Mouse (Mus musculus): ENCODE measurements around the gene Plekhh1. TPM values are rescaled to one million over a fixed set of nuclear protein-coding genes. Genes with fewer than 3 reads are reported as not detected.

Plekhh1 gene
- polyA plus RNA-seq, 1 experiment from 2014 or later: 2.7 TPM

- Histone ChIP-seq H3K36me3 (ENCODE audit: control insufficient read depth, insufficient read depth, low read length) (no peaks in the 10 kb centered on the region), H3K27ac (ENCODE audit: low read depth, low read length) (no peak overlapping the region), H3K9ac (ENCODE audit: low read depth, low read length) (no peak overlapping the region), H3K4me2 (no peak overlapping the region), H3K9me3 (replicated peaks; ENCODE audit: control insufficient read depth, low read length) (no peaks in the 10 kb centered on the region), H3K4me1 (ENCODE audit: control insufficient read depth, insufficient read depth, low read length) (no peaks in the 10 kb centered on the region), H3K27me3 (ENCODE audit: control insufficient read depth, insufficient read depth, low read length) (no peaks in the 10 kb centered on the region), H3K4me3 (ENCODE audit: low read depth, low read length) (no peak overlapping the region)
- ATAC-seq (replicated peaks; ENCODE audit: insufficient number of reproducible peaks, low FRiP score, low TSS enrichment): no peak
Observed at GRCm38 (mm10) chr12:79041436-79041835, 12.5 kb downstream of the Plekhh1 start.

- no peaks in the 10 kb centered on the region for H3K36me3 ChIP-seq (ENCODE audit: control insufficient read depth, insufficient read depth, low read length)
- no peak for ATAC-seq (replicated peaks; ENCODE audit: insufficient number of reproducible peaks, low FRiP score, low TSS enrichment)
- no peak overlapping the region for H3K9ac ChIP-seq (ENCODE audit: low read depth, low read length)
- H3K27ac ChIP-seq (ENCODE audit: low read depth, low read length): no peak overlapping the region
- 49% methylated on average over 8 of the region's 8 CpGs for WGBS (ENCODE audit: insufficient replicate concordance)
- no peaks in the 10 kb centered on the region for H3K27me3 ChIP-seq (ENCODE audit: control insufficient read depth, insufficient read depth, low read length)
- no peak overlapping the region for H3K4me2 ChIP-seq
- H3K4me3 ChIP-seq (ENCODE audit: low read depth, low read length): no peak overlapping the region
- H3K9me3 ChIP-seq (replicated peaks; ENCODE audit: control insufficient read depth, low read length): no peaks in the 10 kb centered on the region
- H3K4me1 ChIP-seq (ENCODE audit: control insufficient read depth, insufficient read depth, low read length): no peaks in the 10 kb centered on the region
Observed at GRCm38 (mm10) chr12:79044668-79045067, 15.7 kb downstream of the Plekhh1 start.

GRCm38 (mm10) chr12:79046171-79046570, 17.2 kb downstream of the Plekhh1 start:
- no peaks in the 10 kb centered on the region for H3K9me3 ChIP-seq (replicated peaks; ENCODE audit: control insufficient read depth, low read length)
- no peak overlapping the region for H3K4me3 ChIP-seq (ENCODE audit: low read depth, low read length)
- 65% methylated on average over 6 of the region's 6 CpGs for WGBS (ENCODE audit: insufficient replicate concordance)
- no peaks in the 10 kb centered on the region for H3K4me1 ChIP-seq (ENCODE audit: control insufficient read depth, insufficient read depth, low read length)
- no peak for ATAC-seq (replicated peaks; ENCODE audit: insufficient number of reproducible peaks, low FRiP score, low TSS enrichment)
- no peak overlapping the region for H3K4me2 ChIP-seq
- H3K27ac ChIP-seq (ENCODE audit: low read depth, low read length): no peak overlapping the region
- no peak overlapping the region for H3K9ac ChIP-seq (ENCODE audit: low read depth, low read length)
- H3K27me3 ChIP-seq (ENCODE audit: control insufficient read depth, insufficient read depth, low read length): no peaks in the 10 kb centered on the region
- H3K36me3 ChIP-seq (ENCODE audit: control insufficient read depth, insufficient read depth, low read length): no peaks in the 10 kb centered on the region

- 81% methylated on average over 7 of the region's 7 CpGs for WGBS (ENCODE audit: insufficient replicate concordance)
- no peaks in the 10 kb centered on the region for H3K4me1 ChIP-seq (ENCODE audit: control insufficient read depth, insufficient read depth, low read length)
- no peak overlapping the region for H3K27ac ChIP-seq (ENCODE audit: low read depth, low read length)
- H3K36me3 ChIP-seq (ENCODE audit: control insufficient read depth, insufficient read depth, low read length): no peaks in the 10 kb centered on the region
- H3K9me3 ChIP-seq (replicated peaks; ENCODE audit: control insufficient read depth, low read length): no peaks in the 10 kb centered on the region
- no peak overlapping the region for H3K4me2 ChIP-seq
- H3K4me3 ChIP-seq (ENCODE audit: low read depth, low read length): no peak overlapping the region
- no peak for ATAC-seq (replicated peaks; ENCODE audit: insufficient number of reproducible peaks, low FRiP score, low TSS enrichment)
- H3K27me3 ChIP-seq (ENCODE audit: control insufficient read depth, insufficient read depth, low read length): no peaks in the 10 kb centered on the region
- no peak overlapping the region for H3K9ac ChIP-seq (ENCODE audit: low read depth, low read length)
Observed at GRCm38 (mm10) chr12:79047203-79047602, 18.2 kb downstream of the Plekhh1 start.

- Histone ChIP-seq H3K27ac (ENCODE audit: low read depth, low read length) (no peak overlapping the region), H3K9me3 (replicated peaks; ENCODE audit: control insufficient read depth, low read length) (no peaks in the 10 kb centered on the region), H3K9ac (ENCODE audit: low read depth, low read length) (no peak overlapping the region), H3K4me2 (no peak overlapping the region), H3K27me3 (ENCODE audit: control insufficient read depth, insufficient read depth, low read length) (no peaks in the 10 kb centered on the region), H3K36me3 (ENCODE audit: control insufficient read depth, insufficient read depth, low read length) (no peaks in the 10 kb centered on the region), H3K4me1 (ENCODE audit: control insufficient read depth, insufficient read depth, low read length) (0 out of 2 replicates have a peak, but pooled peaks cover 7% of the 10 kb centered on the region), H3K4me3 (ENCODE audit: low read depth, low read length) (no peak overlapping the region)
- 58% methylated on average over 1 of the region's 1 CpGs for WGBS (ENCODE audit: insufficient replicate concordance)
- no peak for ATAC-seq (replicated peaks; ENCODE audit: insufficient number of reproducible peaks, low FRiP score, low TSS enrichment)
Observed at GRCm38 (mm10) chr12:79048898-79049297, 19.9 kb downstream of the Plekhh1 start.

- Histone ChIP-seq H3K4me1 (ENCODE audit: control insufficient read depth, insufficient read depth, low read length) (peaks cover 11% of the 10 kb centered on the region; the same call in 1 of the 2 replicates), H3K9ac (ENCODE audit: low read depth, low read length) (no peak overlapping the region), H3K4me2 (no peak overlapping the region), H3K4me3 (ENCODE audit: low read depth, low read length) (no peak overlapping the region), H3K9me3 (replicated peaks; ENCODE audit: control insufficient read depth, low read length) (no peaks in the 10 kb centered on the region), H3K27ac (ENCODE audit: low read depth, low read length) (no peak overlapping the region), H3K27me3 (ENCODE audit: control insufficient read depth, insufficient read depth, low read length) (no peaks in the 10 kb centered on the region), H3K36me3 (ENCODE audit: control insufficient read depth, insufficient read depth, low read length) (no peaks in the 10 kb centered on the region)
- no peak for ATAC-seq (replicated peaks; ENCODE audit: insufficient number of reproducible peaks, low FRiP score, low TSS enrichment)
- WGBS (ENCODE audit: insufficient replicate concordance): 70% methylated on average over 2 of the region's 2 CpGs
Observed at GRCm38 (mm10) chr12:79049807-79050206, 20.8 kb downstream of the Plekhh1 start.

GRCm38 (mm10) chr12:79050545-79051212, 21.7 kb downstream of the Plekhh1 start:
- 75% methylated on average over 3 of the region's 3 CpGs for WGBS (ENCODE audit: insufficient replicate concordance)
- H3K36me3 ChIP-seq (ENCODE audit: control insufficient read depth, insufficient read depth, low read length): 0 out of 2 replicates have a peak, but pooled peaks cover 3% of the 10 kb centered on the region
- no peak for ATAC-seq (replicated peaks; ENCODE audit: insufficient number of reproducible peaks, low FRiP score, low TSS enrichment)
- no peaks in the 10 kb centered on the region for H3K27me3 ChIP-seq (ENCODE audit: control insufficient read depth, insufficient read depth, low read length)
- no peak overlapping the region for H3K4me3 ChIP-seq (ENCODE audit: low read depth, low read length)
- no peak overlapping the region for H3K4me2 ChIP-seq
- no peaks in the 10 kb centered on the region for H3K9me3 ChIP-seq (replicated peaks; ENCODE audit: control insufficient read depth, low read length)
- H3K9ac ChIP-seq (ENCODE audit: low read depth, low read length): no peak overlapping the region
- H3K4me1 ChIP-seq (ENCODE audit: control insufficient read depth, insufficient read depth, low read length): peaks cover 16% of the 10 kb centered on the region; the same call in 1 of the 2 replicates
- H3K27ac ChIP-seq (ENCODE audit: low read depth, low read length): no peak overlapping the region

- Histone ChIP-seq H3K9ac (ENCODE audit: low read depth, low read length) (no peak overlapping the region), H3K36me3 (ENCODE audit: control insufficient read depth, insufficient read depth, low read length) (0 out of 2 replicates have a peak, but pooled peaks cover 3% of the 10 kb centered on the region), H3K27ac (ENCODE audit: low read depth, low read length) (no peak overlapping the region), H3K4me1 (ENCODE audit: control insufficient read depth, insufficient read depth, low read length) (peaks cover 16% of the 10 kb centered on the region; the same call in 1 of the 2 replicates), H3K4me3 (ENCODE audit: low read depth, low read length) (no peak overlapping the region), H3K4me2 (no peak overlapping the region), H3K9me3 (replicated peaks; ENCODE audit: control insufficient read depth, low read length) (no peaks in the 10 kb centered on the region), H3K27me3 (ENCODE audit: control insufficient read depth, insufficient read depth, low read length) (no peaks in the 10 kb centered on the region)
- ATAC-seq (replicated peaks; ENCODE audit: insufficient number of reproducible peaks, low FRiP score, low TSS enrichment): no peak
- WGBS (ENCODE audit: insufficient replicate concordance): 88% methylated on average over 2 of the region's 2 CpGs
Observed at GRCm38 (mm10) chr12:79052073-79052472, 23.1 kb downstream of the Plekhh1 start.

GRCm38 (mm10) chr12:79055276-79055675, 26.3 kb downstream of the Plekhh1 start:
- peak; percentile 85 for ATAC-seq (replicated peaks; ENCODE audit: insufficient number of reproducible peaks, low FRiP score, low TSS enrichment)
- H3K27ac ChIP-seq (ENCODE audit: low read depth, low read length): no peak overlapping the region

More at GRCm38 (mm10) chr12:79055276-79055675, 26.3 kb downstream of the Plekhh1 start:
- Histone ChIP-seq H3K9ac (ENCODE audit: low read depth, low read length) (no peak overlapping the region), H3K4me2 (no peak overlapping the region), H3K9me3 (replicated peaks; ENCODE audit: control insufficient read depth, low read length) (no peaks in the 10 kb centered on the region), H3K4me1 (ENCODE audit: control insufficient read depth, insufficient read depth, low read length) (peaks cover 16% of the 10 kb centered on the region; the same call in 1 of the 2 replicates), H3K36me3 (ENCODE audit: control insufficient read depth, insufficient read depth, low read length) (0 out of 2 replicates have a peak, but pooled peaks cover 3% of the 10 kb centered on the region), H3K4me3 (ENCODE audit: low read depth, low read length) (no peak overlapping the region), H3K27me3 (ENCODE audit: control insufficient read depth, insufficient read depth, low read length) (no peaks in the 10 kb centered on the region)
- 44% methylated on average over 7 of the region's 7 CpGs for WGBS (ENCODE audit: insufficient replicate concordance)

All from heart, embryonic 11.5 days (tissue).